Mouse (Mus musculus): ENCODE measurements around the gene Dpp7. TPM values are rescaled to one million over a fixed set of nuclear protein-coding genes. Genes with fewer than 3 reads are reported as not detected.

Gene Dpp7
- total RNA-seq, 1 experiment from 2014 or later, result 25.5 TPM

- ATAC-seq (ENCODE audit: extremely low read depth, insufficient number of reproducible peaks, low FRiP score, poor library complexity, severe bottlenecking), result no peak
These were observed 36.1 kb downstream of the Dpp7 start for GRCm38 (mm10) chr2:25320084-25320483.

- no peak for ATAC-seq (ENCODE audit: extremely low read depth, insufficient number of reproducible peaks, low FRiP score, poor library complexity, severe bottlenecking)
These were observed 37.0 kb downstream of the Dpp7 start, which contains the start of gene Grin1 for GRCm38 (mm10) chr2:25318971-25319773. Gene Grin1, minus strand, starts transcription at chr2:25319187.

DNA sequence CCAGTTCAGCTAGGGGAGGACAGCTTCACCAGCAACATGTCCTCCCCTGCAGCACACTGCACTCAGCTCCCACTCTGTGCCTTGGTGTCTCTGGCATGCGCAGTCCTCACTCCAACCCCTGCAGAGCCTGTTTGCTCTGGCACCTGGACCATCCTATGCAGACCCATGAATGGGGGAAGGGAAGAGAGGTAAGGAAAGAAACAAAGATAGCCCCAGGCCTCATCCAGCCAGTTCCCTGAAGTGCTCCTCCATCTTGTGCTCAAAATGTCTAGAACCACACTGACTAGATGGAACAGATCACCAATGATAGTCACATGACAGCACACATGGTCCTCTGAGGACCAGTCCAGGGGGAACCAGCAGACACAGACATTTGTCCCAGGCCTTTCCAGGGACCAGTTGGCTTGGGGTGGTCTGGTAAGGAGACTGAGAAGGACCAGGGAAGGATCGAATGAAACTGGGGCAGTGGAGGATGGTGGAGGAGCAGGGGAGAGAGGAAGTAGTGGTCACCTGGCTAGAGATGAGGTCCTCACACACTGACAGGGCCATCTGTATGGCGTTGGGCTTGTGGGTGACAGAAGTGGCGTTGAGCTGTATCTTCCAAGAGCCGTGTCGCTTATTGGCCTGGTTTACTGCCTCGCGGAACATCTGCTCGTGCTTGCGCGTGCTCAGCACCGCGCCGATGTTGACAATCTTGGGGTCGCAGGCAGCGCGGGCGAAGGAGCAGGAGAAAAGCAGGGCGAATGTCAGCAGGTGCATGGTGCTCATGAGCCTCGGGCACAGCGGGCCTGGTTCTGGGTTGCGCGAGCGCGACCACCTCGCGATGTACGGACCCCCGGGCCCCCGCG, 37.8 kb downstream of the Dpp7 start:
- no peak for ATAC-seq (ENCODE audit: extremely low read depth, insufficient number of reproducible peaks, low FRiP score, poor library complexity, severe bottlenecking)

DNA sequence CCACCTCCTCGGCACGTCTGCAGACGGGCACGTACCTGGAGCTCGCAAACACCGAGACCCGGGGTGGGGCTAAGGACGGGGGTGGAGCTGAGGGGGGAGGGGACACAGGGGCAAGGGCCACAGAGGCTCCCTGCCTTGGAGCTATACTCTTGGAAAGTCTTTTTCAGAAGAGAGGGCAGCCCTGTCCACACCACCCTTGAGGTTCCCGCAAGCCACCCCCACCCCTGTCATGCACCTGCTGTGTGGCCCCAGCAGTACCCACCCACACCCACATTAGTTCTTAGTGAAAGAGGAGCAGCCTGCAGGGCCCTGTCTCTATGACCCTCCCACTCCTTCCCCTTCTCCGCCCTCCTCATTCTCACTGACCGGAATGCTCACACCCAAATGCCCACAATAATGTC, 44.7 kb downstream of the Dpp7 start:
- no peak for ATAC-seq (ENCODE audit: extremely low read depth, insufficient number of reproducible peaks, low FRiP score, poor library complexity, severe bottlenecking)

DNA sequence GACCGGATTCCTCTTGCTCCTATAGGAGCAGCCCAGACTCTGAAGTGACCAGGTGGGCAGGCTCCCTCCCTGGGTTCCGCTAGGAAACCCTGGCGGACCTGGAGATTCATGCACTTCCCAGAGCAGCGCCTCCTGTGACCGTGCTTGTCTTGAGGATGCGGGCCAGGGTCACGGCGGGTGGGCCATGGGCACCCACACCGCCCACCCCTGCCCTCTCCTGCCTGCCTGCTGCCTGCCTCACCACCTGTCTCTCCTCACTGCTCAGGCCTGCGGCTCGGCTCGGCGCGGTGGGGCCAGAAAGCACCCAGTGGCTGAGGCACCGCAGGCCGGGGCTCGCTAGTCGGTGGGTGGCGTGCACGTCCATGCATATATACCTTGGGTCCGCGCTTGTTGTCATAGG, 45.2 kb downstream of the Dpp7 start:
- ATAC-seq (ENCODE audit: extremely low read depth, insufficient number of reproducible peaks, low FRiP score, poor library complexity, severe bottlenecking), result no peak

DNA sequence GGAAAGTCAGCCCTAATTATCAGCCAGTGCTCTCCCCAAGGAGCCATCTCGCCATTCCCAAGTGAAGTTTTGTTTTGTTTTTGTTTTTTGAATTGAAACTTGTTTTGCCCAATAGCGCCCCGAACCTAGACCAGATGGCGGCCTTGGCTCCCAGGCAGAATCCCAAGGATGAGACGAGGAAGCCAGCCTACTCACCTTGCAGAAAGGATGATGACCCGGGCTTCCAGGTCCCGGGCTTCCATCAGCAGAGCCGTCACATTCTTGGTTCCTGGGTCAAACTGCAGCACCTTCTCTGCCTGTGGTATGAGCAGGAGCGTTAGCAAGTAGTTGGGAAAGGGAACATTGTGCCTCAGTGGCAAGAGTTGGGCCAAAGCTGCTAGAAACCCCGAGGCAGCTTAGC, 46.0 kb downstream of the Dpp7 start:
- no peak for ATAC-seq (ENCODE audit: extremely low read depth, insufficient number of reproducible peaks, low FRiP score, poor library complexity, severe bottlenecking)

DNA sequence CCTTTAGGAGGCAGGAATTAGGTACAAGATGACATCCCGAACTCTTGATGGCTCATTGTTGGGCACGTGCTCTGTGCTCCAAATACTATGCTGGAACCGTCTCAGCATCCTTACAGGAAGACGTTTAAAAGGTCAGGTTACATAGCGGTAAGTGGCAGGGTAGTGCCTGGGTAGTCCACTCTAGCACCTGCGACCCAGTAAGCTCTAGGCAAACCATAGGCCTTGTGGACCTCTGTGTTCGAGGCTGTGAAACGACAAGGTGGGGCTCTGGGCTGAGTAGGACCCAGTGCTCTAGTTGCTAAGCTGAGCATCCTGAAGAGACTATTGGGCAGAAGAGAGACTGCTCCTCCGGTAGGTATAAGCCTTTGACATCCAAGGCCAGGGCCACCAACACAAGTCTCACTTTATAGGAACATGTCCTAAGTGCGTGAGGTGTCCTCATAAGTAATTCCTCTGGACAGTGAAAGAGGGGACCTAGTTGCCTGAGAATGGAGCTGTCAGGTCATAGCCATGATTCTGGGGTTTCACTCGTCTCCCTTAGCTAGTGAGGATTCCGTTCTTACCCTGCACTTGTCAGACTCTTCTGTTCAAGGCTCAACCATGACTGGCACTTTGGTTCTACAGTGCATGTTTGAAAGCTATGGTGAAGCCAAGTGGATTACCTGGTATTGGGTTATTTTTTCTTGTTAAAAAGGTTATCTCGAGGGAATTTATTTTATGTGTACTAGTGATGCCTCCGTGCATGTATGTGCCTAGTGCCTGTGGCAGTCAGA, 50.4 kb downstream of the Dpp7 start:
- no peak for ATAC-seq (ENCODE audit: extremely low read depth, insufficient number of reproducible peaks, low FRiP score, poor library complexity, severe bottlenecking)

- ATAC-seq (ENCODE audit: extremely low read depth, insufficient number of reproducible peaks, low FRiP score, poor library complexity, severe bottlenecking), result no peak
These were observed 51.3 kb downstream of the Dpp7 start for GRCm38 (mm10) chr2:25304657-25305541.

DNA sequence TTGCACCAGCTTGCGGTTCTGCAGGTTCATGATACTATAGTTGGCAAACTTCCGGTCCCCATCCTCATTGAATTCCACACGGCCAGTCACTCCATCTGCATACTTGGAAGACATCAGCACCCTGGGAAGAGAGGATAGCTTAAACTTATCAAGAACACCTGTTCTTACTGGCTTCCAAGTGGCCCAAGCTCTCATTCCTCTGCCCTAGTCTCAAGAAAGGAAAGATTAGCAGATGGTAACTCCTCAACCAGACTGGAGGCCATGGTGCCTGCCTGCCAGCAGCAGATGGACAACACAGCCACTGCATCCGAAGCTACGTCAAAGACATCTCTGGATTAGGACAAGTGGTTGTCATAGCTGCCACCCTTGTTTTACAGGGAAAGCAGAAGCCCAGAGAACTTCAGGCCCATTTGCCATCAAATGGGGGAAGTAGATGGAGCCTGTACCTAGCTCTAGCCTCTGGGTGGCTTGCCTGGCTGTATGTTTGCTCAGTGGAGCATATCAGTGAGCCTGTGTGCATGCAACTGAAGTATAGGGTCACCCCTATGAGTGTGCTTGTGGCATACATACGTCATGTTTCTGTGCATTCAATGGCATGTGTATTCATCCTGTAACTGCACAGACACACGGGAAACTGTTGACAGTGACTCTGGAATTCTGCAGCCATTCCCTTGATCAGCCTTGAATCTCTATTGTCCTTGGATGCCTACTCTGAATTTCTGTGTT, 52.1 kb downstream of the Dpp7 start:
- no peak for ATAC-seq (ENCODE audit: extremely low read depth, insufficient number of reproducible peaks, low FRiP score, poor library complexity, severe bottlenecking)

GRCm38 (mm10) chr2:25303452-25303851, 52.7 kb downstream of the Dpp7 start:
- no peak for ATAC-seq (ENCODE audit: extremely low read depth, insufficient number of reproducible peaks, low FRiP score, poor library complexity, severe bottlenecking)

Other genes with a start within 250 kb of the Dpp7 start
- gene Nrarp, start 175.6 kb downstream of the Dpp7 start, total RNA-seq (2017), result 1.7 and 3.6 TPM in 2 replicates
- gene Tor4a, start 159.5 kb downstream of the Dpp7 start, total RNA-seq (2017), result 50.0 and 56.1 TPM in 2 replicates
- 95.0 and 104 TPM in 2 replicates for gene Nelfb, start 144.9 kb downstream of the Dpp7 start, total RNA-seq (2017)
- gene Stpg3, start 141.7 kb downstream of the Dpp7 start, total RNA-seq (2017), result not detected in 2 replicates
- not detected in 2 replicates for gene Fam166a, start 137.6 kb downstream of the Dpp7 start, total RNA-seq (2017)
- 222 and 223 TPM in 2 replicates for gene Tubb4b, start 131.7 kb downstream of the Dpp7 start, total RNA-seq (2017)
- not detected in 2 replicates for gene Slc34a3, start 122.0 kb downstream of the Dpp7 start, total RNA-seq (2017)
- gene Rnf224, start 119.6 kb downstream of the Dpp7 start, total RNA-seq (2017), result not detected in 2 replicates
- 0.58 TPM in 1 of 2 replicates, not detected in the other for gene Rnf208, start 114.1 kb downstream of the Dpp7 start, total RNA-seq (2017)
- gene Cysrt1, start 113.9 kb downstream of the Dpp7 start, total RNA-seq (2017), result 1.0 TPM in 1 of 2 replicates, not detected in the other
- gene AL732309.1, start 109.5 kb downstream of the Dpp7 start, total RNA-seq (2017), result 6.1 and 8.7 TPM in 2 replicates
- gene Tmem203, start 100.9 kb downstream of the Dpp7 start, total RNA-seq (2017), result 6.9 and 16.7 TPM in 2 replicates
- 4.9 and 6.9 TPM in 2 replicates for gene Tprn, start 93.7 kb downstream of the Dpp7 start, total RNA-seq (2017)
- gene Ssna1, start 83.9 kb downstream of the Dpp7 start, total RNA-seq (2017), result 31.0 and 33.0 TPM in 2 replicates
- 49.5 and 82.2 TPM in 2 replicates for gene Anapc2, start 83.9 kb downstream of the Dpp7 start, total RNA-seq (2017)
- not detected in 2 replicates for gene Tmem210, start 68.2 kb downstream of the Dpp7 start, total RNA-seq (2017)
- not detected in 2 replicates for gene Lrrc26, start 66.4 kb downstream of the Dpp7 start, total RNA-seq (2017)
- gene Grin1, start 37.2 kb downstream of the Dpp7 start, total RNA-seq (2017), result not detected in 2 replicates
- gene Man1b1, start 24.0 kb downstream of the Dpp7 start, total RNA-seq (2017), result 49.2 and 79.5 TPM in 2 replicates
- 8.7 and 11.7 TPM in 2 replicates for gene Uap1l1, start 9.3 kb upstream of the Dpp7 start, total RNA-seq (2017)
- gene Sapcd2, start 16.0 kb upstream of the Dpp7 start, total RNA-seq (2017), result not detected in 2 replicates
- gene Entpd2, start 39.5 kb upstream of the Dpp7 start, total RNA-seq (2017), result not detected in 2 replicates
- not detected in 2 replicates for gene Npdc1, start 43.0 kb upstream of the Dpp7 start, total RNA-seq (2017)
- 4.0 and 4.5 TPM in 2 replicates for gene Fut7, start 66.9 kb upstream of the Dpp7 start, total RNA-seq (2017)
- gene Abca2, start 72.3 kb upstream of the Dpp7 start, total RNA-seq (2017), result 15.7 and 21.4 TPM in 2 replicates
- gene Clic3, start 100.5 kb upstream of the Dpp7 start, total RNA-seq (2017), result not detected in 2 replicates
- gene Paxx, start 104.7 kb upstream of the Dpp7 start, total RNA-seq (2017), result 38.3 and 54.9 TPM in 2 replicates
- not detected in 2 replicates for gene Ptgds, start 113.7 kb upstream of the Dpp7 start, total RNA-seq (2017)
- gene Lcn12, start 137.6 kb upstream of the Dpp7 start, total RNA-seq (2017), result not detected in 2 replicates
- 37.1 and 43.1 TPM in 2 replicates for gene Fbxw5, start 144.4 kb upstream of the Dpp7 start, total RNA-seq (2017)
- 0.98 TPM in 1 of 2 replicates, not detected in the other for gene C8g, start 145.4 kb upstream of the Dpp7 start, total RNA-seq (2017)
- 28.1 and 30.4 TPM in 2 replicates for gene Traf2, start 190.6 kb upstream of the Dpp7 start, total RNA-seq (2017)
- gene Edf1, start 201.5 kb upstream of the Dpp7 start, total RNA-seq (2017), result 66.3 and 85.4 TPM in 2 replicates
- gene Mamdc4, start 218.5 kb upstream of the Dpp7 start, total RNA-seq (2017), result 4.5 and 5.4 TPM in 2 replicates
- gene Phpt1, start 218.9 kb upstream of the Dpp7 start, total RNA-seq (2017), result 0.61 and 1.5 TPM in 2 replicates
- 0.25 TPM in 1 of 2 replicates, not detected in the other for gene Ajm1, start 225.4 kb upstream of the Dpp7 start, total RNA-seq (2017)